38 mouse cellular contexts compared by ENCODE assay signal in genomic region chr14:51131086-51131815, GRCm38 (mm10). TPM values are rescaled to one million over a fixed set of nuclear protein-coding genes. Genes with fewer than 3 reads are reported as not detected.
DNase-seq lines count a peak whose midpoint lies in the region; ATAC-seq and TF ChIP-seq lines count a peak whose summit lies in the region.
"Had no signal": no experiment of that assay in that cellular context is flagged by ENCODE, and none has a peak within 500 bp of the region (broad histone marks: within the 10 kb centered on the region; RNA-seq: fewer than 3 reads in every experiment).

No protein-coding gene starts in this region.

- ATAC-seq in heart, embryonic 11.5 days (replicated peaks; ENCODE audit: insufficient number of reproducible peaks, low FRiP score, low TSS enrichment): no peak
- ATAC-seq in liver, embryonic 12.5 days: no peak
- no peak for ATAC-seq in liver, postnatal 0 days
- no peak; the same call in 1 of the 2 replicates for ATAC-seq in stomach, postnatal 0 days (ENCODE audit: low FRiP score, low TSS enrichment)
- ATAC-seq: activated CD4-positive, CD25-positive, alpha-beta regulatory T cell, adult 4 months; CD4-positive, CD25-positive, alpha-beta regulatory T cell, adult 4 months; forebrain, embryonic 16.5 days had no signal

- peaks cover 5% of the 10 kb centered on the region; the same call in 1 of the 2 replicates for H3K4me1 ChIP-seq in heart, embryonic 11.5 days (ENCODE audit: control insufficient read depth, insufficient read depth, low read length)
- peaks cover 16% of the 10 kb centered on the region for H3K4me1 ChIP-seq in bone marrow, adult 2 months (ENCODE audit: control insufficient read depth, insufficient read depth, low read length)
- peaks cover 69% of the 10 kb centered on the region for H3K4me1 ChIP-seq in liver, embryonic 12.5 days
- peaks cover 50% of the 10 kb centered on the region for H3K4me1 ChIP-seq in liver, postnatal 0 days (ENCODE audit: insufficient read depth)
- no peaks in the 10 kb centered on the region for H3K4me1 ChIP-seq in stomach, postnatal 0 days (replicated peaks; ENCODE audit: control insufficient read depth, insufficient read depth)
- H3K4me1 ChIP-seq in lung, adult 2 months (ENCODE audit: control insufficient read depth, insufficient read depth, low read length): no peaks in the 10 kb centered on the region
- H3K4me1 ChIP-seq: limb, embryonic 12.5 days had no signal

- H3K4me2 ChIP-seq in heart, embryonic 11.5 days: no peak overlapping the region
- peak overlapping the region; percentile 73 for H3K4me2 ChIP-seq in liver, embryonic 12.5 days
- H3K4me2 ChIP-seq in liver, postnatal 0 days (ENCODE audit: low read depth, low read length): no peak overlapping the region
- H3K4me2 ChIP-seq in stomach, postnatal 0 days (replicated peaks; ENCODE audit: low read depth): no peak overlapping the region
- H3K4me2 ChIP-seq: hindbrain, embryonic 14.5 days; limb, embryonic 12.5 days had no signal

- H3K9ac ChIP-seq in heart, embryonic 11.5 days (ENCODE audit: low read depth, low read length): 0 out of 2 replicates have a peak overlapping the region, but pooled peaks have one; percentile 16
- H3K9ac ChIP-seq in liver, embryonic 12.5 days: peak overlapping the region; percentile 63
- no peak overlapping the region for H3K9ac ChIP-seq in liver, postnatal 0 days (replicated peaks)
- no peak overlapping the region for H3K9ac ChIP-seq in stomach, postnatal 0 days (ENCODE audit: low read length)
- H3K9ac ChIP-seq: hindbrain, embryonic 14.5 days; limb, embryonic 12.5 days had no signal

- 72% methylated on average over 7 of the region's 7 CpGs for WGBS in heart, embryonic 11.5 days (ENCODE audit: insufficient replicate concordance)
- WGBS in bone marrow, adult 2 months: 66% methylated on average over 7 of the region's 7 CpGs
- 46% methylated on average over 7 of the region's 7 CpGs for WGBS in liver, embryonic 12.5 days (ENCODE audit: insufficient replicate concordance)
- 63% methylated on average over 7 of the region's 7 CpGs for WGBS in liver, postnatal 0 days (ENCODE audit: insufficient replicate concordance)
- whole genome bisulfite sequencing in stomach, postnatal 0 days: 73% methylated on average over 7 of the region's 7 CpGs
- 70% methylated on average over 7 of the region's 7 CpGs for WGBS in lung, adult 2 months

- TF ChIP-seq POLR2A in bone marrow, adult 2 months (IDR thresholded peaks at IDR 0.05; ENCODE audit: borderline replicate concordance, control insufficient read depth, low read depth, low read length): no peak
- no peak for TF ChIP-seq POLR2A in lung, adult 2 months (IDR thresholded peaks at IDR 0.05; ENCODE audit: borderline replicate concordance, extremely low read depth, low read depth, low read length)

- intact Hi-C loops in heart, postnatal 10 days (cut with DNase I): no loop called here

- H3K36me3 ChIP-seq in heart, embryonic 11.5 days (ENCODE audit: control insufficient read depth, insufficient read depth, low read length): no peaks in the 10 kb centered on the region
- H3K36me3 ChIP-seq in liver, embryonic 12.5 days: no peaks in the 10 kb centered on the region
- no peaks in the 10 kb centered on the region for H3K36me3 ChIP-seq in liver, postnatal 0 days (replicated peaks; ENCODE audit: insufficient read depth, low read length)
- no peaks in the 10 kb centered on the region for H3K36me3 ChIP-seq in stomach, postnatal 0 days (ENCODE audit: control insufficient read depth, insufficient read depth, low read length)
- H3K36me3 ChIP-seq: limb, embryonic 12.5 days had no signal

- H3K27ac ChIP-seq in heart, embryonic 11.5 days (ENCODE audit: low read depth, low read length): peak overlapping the region; percentile 35; the same call in 1 of the 2 replicates
- peak overlapping the region; percentile 43 for H3K27ac ChIP-seq in bone marrow, adult 2 months (ENCODE audit: control insufficient read depth, insufficient read depth, low read depth, low read length, poor library complexity)
- H3K27ac ChIP-seq in liver, embryonic 12.5 days: peak overlapping the region; percentile 95
- H3K27ac ChIP-seq in liver, postnatal 0 days (ENCODE audit: low read depth): peak overlapping the region; percentile 85
- H3K27ac ChIP-seq in stomach, postnatal 0 days (replicated peaks): no peak overlapping the region
- H3K27ac ChIP-seq: hindbrain, embryonic 14.5 days; limb, embryonic 12.5 days had no signal

- DNase-seq in heart, postnatal 10 days: no peak
- no peak for DNase-seq in liver, postnatal 0 days
- no peak for DNase-seq in stomach, postnatal 0 days (ENCODE audit: low spot score)
- DNase-seq in lung, adult 2 months: no peak
- DNase-seq: adrenal gland, adult 2 months; adrenal gland, postnatal 36 days; cerebellum, adult 9-10 months; cerebellum, postnatal 36 days; kidney, adult 11 months; kidney, postnatal 25 days; lung, adult 18-20 months; lung, postnatal 10 days; midbrain, embryonic 14.5 days; right cerebral cortex, postnatal 14 days had no signal

- H3K27me3 ChIP-seq in heart, embryonic 11.5 days (ENCODE audit: control insufficient read depth, insufficient read depth, low read length): no peaks in the 10 kb centered on the region
- H3K27me3 ChIP-seq in liver, embryonic 12.5 days (replicated peaks): no peaks in the 10 kb centered on the region
- no peaks in the 10 kb centered on the region for H3K27me3 ChIP-seq in liver, postnatal 0 days (ENCODE audit: insufficient read depth, low read length)
- H3K27me3 ChIP-seq in stomach, postnatal 0 days (ENCODE audit: control insufficient read depth, insufficient read depth, low read length): no peaks in the 10 kb centered on the region
- H3K27me3 ChIP-seq: limb, embryonic 12.5 days had no signal

- no peaks in the 10 kb centered on the region for H3K9me3 ChIP-seq in heart, embryonic 11.5 days (replicated peaks; ENCODE audit: control insufficient read depth, low read length)
- H3K9me3 ChIP-seq in liver, embryonic 12.5 days (replicated peaks): no peaks in the 10 kb centered on the region
- no peaks in the 10 kb centered on the region for H3K9me3 ChIP-seq in liver, postnatal 0 days (ENCODE audit: low read length)
- no peaks in the 10 kb centered on the region for H3K9me3 ChIP-seq in stomach, postnatal 0 days (ENCODE audit: control insufficient read depth, low read length)
- H3K9me3 ChIP-seq: limb, embryonic 12.5 days had no signal

- H3K4me3 ChIP-seq in heart, embryonic 11.5 days (ENCODE audit: low read depth, low read length): no peak overlapping the region
- H3K4me3 ChIP-seq in bone marrow, adult 2 months (replicated peaks; ENCODE audit: control insufficient read depth, low read depth, low read length): no peak overlapping the region
- no peak overlapping the region for H3K4me3 ChIP-seq in liver, embryonic 12.5 days
- no peak overlapping the region for H3K4me3 ChIP-seq in liver, postnatal 0 days (ENCODE audit: low read depth, low read length)
- H3K4me3 ChIP-seq in stomach, postnatal 0 days (ENCODE audit: low read depth, low read length): no peak overlapping the region
- no peak overlapping the region for H3K4me3 ChIP-seq in lung, adult 2 months (replicated peaks; ENCODE audit: extremely low read depth, low read depth, low read length)
- H3K4me3 ChIP-seq: limb, embryonic 12.5 days had no signal

- no peak for TF ChIP-seq EP300 in liver, postnatal 0 days (IDR thresholded peaks at IDR 0.05; ENCODE audit: low read depth)
- TF ChIP-seq EP300 in stomach, postnatal 0 days (optimal IDR thresholded peaks at IDR 0.05): no peak

- TF ChIP-seq CTCF in bone marrow, adult 2 months (IDR thresholded peaks at IDR 0.05; ENCODE audit: control insufficient read depth, insufficient read depth, low read length): no peak
- TF ChIP-seq CTCF in liver, postnatal 0 days (IDR thresholded peaks at IDR 0.05; ENCODE audit: low read depth): no peak
- no peak for TF ChIP-seq CTCF in stomach, postnatal 0 days (IDR thresholded peaks at IDR 0.05; ENCODE audit: low read depth)
- no peak for TF ChIP-seq CTCF in lung, adult 2 months (IDR thresholded peaks at IDR 0.05; ENCODE audit: insufficient read depth, low read length)

RNA-seq across cellular contexts. Expression of gene Rnase6, which starts 7.5 kb away (rescaled TPM):
- polyA plus RNA-seq in heart, embryonic 11.5 days (2014; fragmentation: Nextera tagmentation; extraction: Ambion mirVana): not detected in 2 replicates
- under 1 TPM; 0.31 to 0.69 TPM for total RNA-seq in heart, postnatal 10 days (2021)
- polyA plus RNA-seq in bone marrow, adult 2 months (2011; ENCODE audit: insufficient read depth, insufficient read length, low replicate concordance, missing spikeins): 11.6 and 19.4 TPM in 2 replicates
- 2.3 and 4.0 TPM in 2 replicates for polyA plus RNA-seq in liver, embryonic 12.5 days (2016; fragmentation: Nextera tagmentation; extraction: Ambion mirVana)
- polyA plus RNA-seq in liver, postnatal 0 days (2015; fragmentation: Nextera tagmentation; extraction: Ambion mirVana): 6.3 and 7.5 TPM in 2 replicates
- polyA plus RNA-seq in stomach, postnatal 0 days (2015; fragmentation: Nextera tagmentation; extraction: Ambion mirVana): 1.2 and 1.3 TPM in 2 replicates
- polyA plus RNA-seq in lung, adult 2 months (2012; rRNA removed): 12.1 and 19.2 TPM in 2 replicates
- total RNA-seq: gastrocnemius, adult 8-10 months; left cerebral cortex, adult 18-20 months; left cerebral cortex, postnatal 14 days had no signal
- polyA plus RNA-seq: embryonic facial prominence, embryonic 11.5 days; forebrain, embryonic 11.5 days; neural tube, embryonic 14.5 days had no signal

RNA-seq across cellular contexts. Expression of gene Rnase1, which starts 15.3 kb away (rescaled TPM):
- not detected in 2 replicates for polyA plus RNA-seq in heart, embryonic 11.5 days (2014; fragmentation: Nextera tagmentation; extraction: Ambion mirVana)
- under 1 TPM; 0.52 to 0.72 TPM for total RNA-seq in heart, postnatal 10 days (2021)
- not detected in 2 replicates for polyA plus RNA-seq in bone marrow, adult 2 months (2011; ENCODE audit: insufficient read depth, insufficient read length, low replicate concordance, missing spikeins)
- not detected in 2 replicates for polyA plus RNA-seq in liver, embryonic 12.5 days (2016; fragmentation: Nextera tagmentation; extraction: Ambion mirVana)
- 0.11 and 2.1 TPM in 2 replicates for polyA plus RNA-seq in liver, postnatal 0 days (2015; fragmentation: Nextera tagmentation; extraction: Ambion mirVana)
- polyA plus RNA-seq in stomach, postnatal 0 days (2015; fragmentation: Nextera tagmentation; extraction: Ambion mirVana): 21.1 and 24.2 TPM in 2 replicates
- polyA plus RNA-seq in lung, adult 2 months (2012; rRNA removed): 3.7 and 4.8 TPM in 2 replicates
- total RNA-seq: adrenal gland, postnatal 36 days; gastrocnemius, adult 8-10 months; gastrocnemius, postnatal 4 days; hematopoietic stem cell, adult 5-6 weeks; monocyte, adult 5-6 weeks had no signal
- polyA plus RNA-seq: activated CD4-positive, CD25-positive, alpha-beta regulatory T cell, adult 4 months; adrenal gland, adult 2 months; CD4-positive, CD25-positive, alpha-beta regulatory T cell, adult 4 months; embryonic facial prominence, embryonic 11.5 days; forebrain, embryonic 11.5 days; forebrain, embryonic 16.5 days; limb, embryonic 12.5 days; midbrain, embryonic 14.5 days had no signal

RNA-seq across cellular contexts. Expression of gene Eddm3b, which starts 17.0 kb away (rescaled TPM):
- polyA plus RNA-seq in heart, embryonic 11.5 days (2014; fragmentation: Nextera tagmentation; extraction: Ambion mirVana): not detected in 2 replicates
- not detected for total RNA-seq in heart, postnatal 10 days (2021)
- not detected in 2 replicates for polyA plus RNA-seq in bone marrow, adult 2 months (2011; ENCODE audit: insufficient read depth, insufficient read length, low replicate concordance, missing spikeins)
- polyA plus RNA-seq in liver, embryonic 12.5 days (2016; fragmentation: Nextera tagmentation; extraction: Ambion mirVana): not detected in 2 replicates
- polyA plus RNA-seq in liver, postnatal 0 days (2015; fragmentation: Nextera tagmentation; extraction: Ambion mirVana): 0.07 TPM in 2 replicates
- not detected in 2 replicates for polyA plus RNA-seq in stomach, postnatal 0 days (2015; fragmentation: Nextera tagmentation; extraction: Ambion mirVana)
- 0.08 TPM in 1 of 2 replicates, not detected in the other for polyA plus RNA-seq in lung, adult 2 months (2012; rRNA removed)
- total RNA-seq: adrenal gland, adult 2 months; adrenal gland, postnatal 36 days; gastrocnemius, adult 8-10 months; gastrocnemius, postnatal 4 days; hematopoietic stem cell, adult 5-6 weeks; layer of hippocampus, adult 18-20 months; layer of hippocampus, postnatal 10 days; left cerebral cortex, adult 18-20 months; left cerebral cortex, postnatal 14 days; monocyte, adult 5-6 weeks had no signal
- polyA plus RNA-seq: activated CD4-positive, CD25-positive, alpha-beta regulatory T cell, adult 4 months; adrenal gland, adult 2 months; CD4-positive, CD25-positive, alpha-beta regulatory T cell, adult 4 months; embryonic facial prominence, embryonic 11.5 days; forebrain, embryonic 11.5 days; forebrain, embryonic 16.5 days; heart, embryonic 16.5 days; hindbrain, embryonic 14.5 days; limb, embryonic 12.5 days; midbrain, embryonic 14.5 days; neural tube, embryonic 14.5 days; small intestine, adult 2 months; testis, adult 2 months; thymus, postnatal 0 days had no signal

RNA-seq across cellular contexts. Expression of gene Rnase2b, which starts 30.8 kb away (rescaled TPM):
- polyA plus RNA-seq in heart, embryonic 11.5 days (2014; fragmentation: Nextera tagmentation; extraction: Ambion mirVana): not detected in 2 replicates
- not detected for total RNA-seq in heart, postnatal 10 days (2021)
- not detected in 2 replicates for polyA plus RNA-seq in bone marrow, adult 2 months (2011; ENCODE audit: insufficient read depth, insufficient read length, low replicate concordance, missing spikeins)
- not detected in 2 replicates for polyA plus RNA-seq in liver, embryonic 12.5 days (2016; fragmentation: Nextera tagmentation; extraction: Ambion mirVana)
- polyA plus RNA-seq in liver, postnatal 0 days (2015; fragmentation: Nextera tagmentation; extraction: Ambion mirVana): not detected in 2 replicates
- polyA plus RNA-seq in stomach, postnatal 0 days (2015; fragmentation: Nextera tagmentation; extraction: Ambion mirVana): 0.31 and 0.39 TPM in 2 replicates
- polyA plus RNA-seq in lung, adult 2 months (2012; rRNA removed): 0.40 TPM in 1 of 2 replicates, not detected in the other
- total RNA-seq: adrenal gland, adult 2 months; adrenal gland, postnatal 36 days; gastrocnemius, adult 8-10 months; gastrocnemius, postnatal 4 days; hematopoietic stem cell, adult 5-6 weeks; layer of hippocampus, postnatal 10 days; left cerebral cortex, adult 18-20 months; left cerebral cortex, postnatal 14 days; monocyte, adult 5-6 weeks had no signal
- polyA plus RNA-seq: activated CD4-positive, CD25-positive, alpha-beta regulatory T cell, adult 4 months; adrenal gland, adult 2 months; CD4-positive, CD25-positive, alpha-beta regulatory T cell, adult 4 months; embryonic facial prominence, embryonic 11.5 days; forebrain, embryonic 11.5 days; forebrain, embryonic 16.5 days; heart, embryonic 16.5 days; hindbrain, embryonic 14.5 days; kidney, embryonic 14.5 days; limb, embryonic 12.5 days; midbrain, embryonic 14.5 days; neural tube, embryonic 14.5 days; small intestine, adult 2 months; testis, adult 2 months; thymus, postnatal 0 days had no signal

RNA-seq across cellular contexts. Expression of gene Ang, which starts 40.3 kb away (rescaled TPM):
- polyA plus RNA-seq in heart, embryonic 11.5 days (2014; fragmentation: Nextera tagmentation; extraction: Ambion mirVana): 2.1 and 2.8 TPM in 2 replicates
- 1 to 10 TPM; 3.2 to 4.0 TPM for total RNA-seq in heart, postnatal 10 days (2021)
- 4.4 and 7.2 TPM in 2 replicates for polyA plus RNA-seq in bone marrow, adult 2 months (2011; ENCODE audit: insufficient read depth, insufficient read length, low replicate concordance, missing spikeins)
- polyA plus RNA-seq in liver, embryonic 12.5 days (2016; fragmentation: Nextera tagmentation; extraction: Ambion mirVana): 2.6 and 3.5 TPM in 2 replicates
- polyA plus RNA-seq in liver, postnatal 0 days (2015; fragmentation: Nextera tagmentation; extraction: Ambion mirVana): 85.3 and 131 TPM in 2 replicates
- 27.7 and 29.5 TPM in 2 replicates for polyA plus RNA-seq in stomach, postnatal 0 days (2015; fragmentation: Nextera tagmentation; extraction: Ambion mirVana)
- 61.7 and 72.5 TPM in 2 replicates for polyA plus RNA-seq in lung, adult 2 months (2012; rRNA removed)
- total RNA-seq: hematopoietic stem cell, adult 5-6 weeks; monocyte, adult 5-6 weeks had no signal

Comparison
In these comparisons a context has a peak if more than half of its experiments do, and no peak if none do; other contexts are left out.
1. H3K9ac ChIP-seq: peak in heart, embryonic 11.5 days (single experiment) and liver, embryonic 12.5 days (single experiment); none in liver, postnatal 0 days (single experiment) and stomach, postnatal 0 days (single experiment).